Mouse (Mus musculus) ES-E14 (cell line): ENCODE measurements around the gene Bricd5.

ENCODE experiments used
- HCFC1 ChIP-seq: IDR thresholded peaks from 2 replicates; pipeline ENCODE4 v1.6.1; 2012; ENCODE audit warnings: low read length, inconsistent platforms, borderline replicate concordance; ENCODE audit not compliant: insufficient read depth
- ZC3H11A ChIP-seq: IDR thresholded peaks from 2 replicates; pipeline ENCODE4 v1.6.1; 2012; ENCODE audit warnings: low read depth, mild to moderate bottlenecking, inconsistent platforms, low read length, borderline replicate concordance

- TF ChIP-seq HCFC1 (no peak), ZC3H11A (no peak)
These were observed 3.6 kb downstream of the Bricd5 start for GRCm38 (mm10) chr17:24477053-24477984.
